Mouse (Mus musculus): ENCODE data around the gene S100a13. TPM values are rescaled to one million over a fixed set of nuclear protein-coding genes. Genes with fewer than 3 reads are reported as not detected.

S100a13 gene
- 70.4 and 73.4 TPM in 2 replicates for polyA plus RNA-seq (2015; fragmentation: Nextera tagmentation; extraction: Ambion mirVana)

GRCm38 (mm10) chr3:90513796-90514590, at the start of gene S100a13, which contains the start of gene S100a1:
S100a13 (plus strand) TSS chr3:90514435.
S100a1 (minus strand) TSS chr3:90514392.
- H3K9me3 ChIP-seq, result no peaks in the 10 kb centered on the region
- WGBS, result 3% methylated on average over 25 of the region's 25 CpGs
- peak within 1 kb of the TSS; percentile 63 for H3K4me3 ChIP-seq
- H3K4me2 ChIP-seq, result peak within 1 kb of the TSS; percentile 96
- H3K27me3 ChIP-seq (replicated peaks), result 0 out of 2 replicates have a peak, but pooled peaks cover 9% of the 10 kb centered on the region
- H3K36me3 ChIP-seq, result peaks cover 11% of the 10 kb centered on the region
- peak within 1 kb of the TSS; percentile 82 for H3K9ac ChIP-seq
- H3K4me1 ChIP-seq, result peaks cover 27% of the 10 kb centered on the region
- H3K27ac ChIP-seq (replicated peaks), result peak within 1 kb of the TSS; percentile 79
- peak; percentile 33 for ATAC-seq (ENCODE audit: extremely low read depth, insufficient number of reproducible peaks, low FRiP score, low TSS enrichment)

- Histone ChIP-seq H3K36me3 (no peaks in the 10 kb centered on the region), H3K27ac (replicated peaks) (0 out of 2 replicates have a peak overlapping the region, but pooled peaks have one; percentile 20), H3K9me3 (no peaks in the 10 kb centered on the region), H3K4me1 (peaks cover 26% of the 10 kb centered on the region), H3K4me3 (peak overlapping the region; percentile 66), H3K9ac (peak overlapping the region; percentile 82), H3K4me2 (peak overlapping the region; percentile 97), H3K27me3 (replicated peaks) (peaks cover 43% of the 10 kb centered on the region)
- WGBS, result 12% methylated on average over 37 of the region's 37 CpGs
- no peak for ATAC-seq (ENCODE audit: extremely low read depth, insufficient number of reproducible peaks, low FRiP score, low TSS enrichment)
Observed at GRCm38 (mm10) chr3:90464552-90465080, 49.6 kb upstream of the S100a13 start.

- no peak for ATAC-seq (ENCODE audit: extremely low read depth, insufficient number of reproducible peaks, low FRiP score, low TSS enrichment)
- peak overlapping the region; percentile 97 for H3K4me2 ChIP-seq
- 1% methylated on average over 75 of the region's 75 CpGs for WGBS
- peak overlapping the region; percentile 82 for H3K9ac ChIP-seq
- no peaks in the 10 kb centered on the region for H3K36me3 ChIP-seq
- H3K27me3 ChIP-seq (replicated peaks), result peaks cover 41% of the 10 kb centered on the region
- peaks cover 26% of the 10 kb centered on the region for H3K4me1 ChIP-seq
- 0 out of 2 replicates have a peak overlapping the region, but pooled peaks have one; percentile 20 for H3K27ac ChIP-seq (replicated peaks)
- H3K9me3 ChIP-seq, result no peaks in the 10 kb centered on the region
- H3K4me3 ChIP-seq, result peak overlapping the region; percentile 66
Observed at GRCm38 (mm10) chr3:90465081-90465685, 49.1 kb upstream of the S100a13 start.

- no peaks in the 10 kb centered on the region for H3K9me3 ChIP-seq
- H3K9ac ChIP-seq, result peak within 1 kb of the TSS; percentile 82
- peak within 1 kb of the TSS; percentile 97 for H3K4me2 ChIP-seq
- no peak; the same call in 1 of the 2 replicates for ATAC-seq (ENCODE audit: extremely low read depth, insufficient number of reproducible peaks, low FRiP score, low TSS enrichment)
- H3K27ac ChIP-seq (replicated peaks), result 0 out of 2 replicates have a peak within 1 kb of the TSS, but pooled peaks have one; percentile 20
- no peaks in the 10 kb centered on the region for H3K36me3 ChIP-seq
- peaks cover 26% of the 10 kb centered on the region for H3K4me1 ChIP-seq
- H3K27me3 ChIP-seq (replicated peaks), result peaks cover 41% of the 10 kb centered on the region
- 0% methylated on average over 28 of the region's 49 CpGs for WGBS
- H3K4me3 ChIP-seq, result peak within 1 kb of the TSS; percentile 66
Observed at GRCm38 (mm10) chr3:90465686-90466310, 48.4 kb upstream of the S100a13 start, which contains the start of gene Npr1. Npr1 (minus strand) TSS chr3:90465866.

- Histone ChIP-seq H3K9ac (peak overlapping the region; percentile 82), H3K27me3 (replicated peaks) (peaks cover 41% of the 10 kb centered on the region), H3K4me2 (peak overlapping the region; percentile 97), H3K4me1 (peaks cover 26% of the 10 kb centered on the region), H3K36me3 (no peaks in the 10 kb centered on the region), H3K9me3 (no peaks in the 10 kb centered on the region), H3K27ac (replicated peaks) (no peak overlapping the region), H3K4me3 (peak overlapping the region; percentile 66)
- under 1% methylated on average over 15 of the region's 15 CpGs for WGBS
- no peak for ATAC-seq (ENCODE audit: extremely low read depth, insufficient number of reproducible peaks, low FRiP score, low TSS enrichment)
Observed at GRCm38 (mm10) chr3:90466311-90466766, 47.9 kb upstream of the S100a13 start.

- no peaks in the 10 kb centered on the region for H3K9me3 ChIP-seq
- H3K27ac ChIP-seq (replicated peaks), result no peak overlapping the region
- H3K27me3 ChIP-seq (replicated peaks), result peaks cover 36% of the 10 kb centered on the region
- no peak overlapping the region for H3K9ac ChIP-seq
- no peak for ATAC-seq (ENCODE audit: extremely low read depth, insufficient number of reproducible peaks, low FRiP score, low TSS enrichment)
- H3K4me1 ChIP-seq, result peaks cover 21% of the 10 kb centered on the region
- WGBS, result 90% methylated on average over 10 of the region's 10 CpGs
- H3K4me2 ChIP-seq, result no peak overlapping the region
- no peaks in the 10 kb centered on the region for H3K36me3 ChIP-seq
- H3K4me3 ChIP-seq, result no peak overlapping the region
Observed at GRCm38 (mm10) chr3:90467618-90468300, 46.5 kb upstream of the S100a13 start.

- no peaks in the 10 kb centered on the region for H3K27me3 ChIP-seq (replicated peaks)
- 22% methylated on average over 3 of the region's 3 CpGs for WGBS
Observed at GRCm38 (mm10) chr3:90472213-90472612, 42.0 kb upstream of the S100a13 start.

GRCm38 (mm10) chr3:90475151-90475830, 38.9 kb upstream of the S100a13 start:
- H3K4me3 ChIP-seq, result peak overlapping the region; percentile 48
- H3K4me1 ChIP-seq, result peaks cover 12% of the 10 kb centered on the region
- H3K4me2 ChIP-seq, result peak overlapping the region; percentile 63
- ATAC-seq (ENCODE audit: extremely low read depth, insufficient number of reproducible peaks, low FRiP score, low TSS enrichment), result no peak
- WGBS, result 39% methylated on average over 16 of the region's 16 CpGs
- no peaks in the 10 kb centered on the region for H3K9me3 ChIP-seq
- no peak overlapping the region for H3K27ac ChIP-seq (replicated peaks)
- no peak overlapping the region for H3K9ac ChIP-seq
- H3K27me3 ChIP-seq (replicated peaks), result no peaks in the 10 kb centered on the region
- H3K36me3 ChIP-seq, result peaks cover 31% of the 10 kb centered on the region

More at GRCm38 (mm10) chr3:90472213-90472612, 42.0 kb upstream of the S100a13 start:
- no peaks in the 10 kb centered on the region for H3K36me3 ChIP-seq
- ATAC-seq (ENCODE audit: extremely low read depth, insufficient number of reproducible peaks, low FRiP score, low TSS enrichment), result no peak
- H3K9ac ChIP-seq, result no peak overlapping the region
- no peak overlapping the region for H3K27ac ChIP-seq (replicated peaks)
- peaks cover 6% of the 10 kb centered on the region for H3K4me1 ChIP-seq
- H3K4me2 ChIP-seq, result no peak overlapping the region
- H3K9me3 ChIP-seq, result no peaks in the 10 kb centered on the region
- no peak overlapping the region for H3K4me3 ChIP-seq

GRCm38 (mm10) chr3:90475831-90476611, 38.2 kb upstream of the S100a13 start, which contains the start of gene Ilf2:
Ilf2 (plus strand) TSS chr3:90476126.
- peaks cover 12% of the 10 kb centered on the region for H3K4me1 ChIP-seq
- H3K36me3 ChIP-seq, result peaks cover 38% of the 10 kb centered on the region
- ATAC-seq (ENCODE audit: extremely low read depth, insufficient number of reproducible peaks, low FRiP score, low TSS enrichment), result peak; percentile 99
- H3K4me3 ChIP-seq, result peak within 1 kb of the TSS; percentile 82
- no peaks in the 10 kb centered on the region for H3K27me3 ChIP-seq (replicated peaks)
- peak within 1 kb of the TSS; percentile 84 for H3K4me2 ChIP-seq
- H3K27ac ChIP-seq (replicated peaks), result peak within 1 kb of the TSS; percentile 88
- under 1% methylated on average over 45 of the region's 45 CpGs for WGBS
- H3K9me3 ChIP-seq, result no peaks in the 10 kb centered on the region
- peak within 1 kb of the TSS; percentile 90 for H3K9ac ChIP-seq
